Mouse (Mus musculus): ENCODE data around the gene Adgrl2.

The Adgrl2 gene

GRCm38 (mm10) chr3:148818414-148819105 is 171.8 kb downstream of the Adgrl2 start:
- DNase-seq, result no peak

GRCm38 (mm10) chr3:148817491-148817890 is 172.9 kb downstream of the Adgrl2 start:
- no peak for DNase-seq

GRCm38 (mm10) chr3:148813121-148813520 is 177.2 kb downstream of the Adgrl2 start:
- DNase-seq, result no peak

- no peak for DNase-seq
Observed at GRCm38 (mm10) chr3:148812059-148812458, 178.3 kb downstream of the Adgrl2 start.

- no peak for DNase-seq
Observed at GRCm38 (mm10) chr3:148806977-148807376, 183.4 kb downstream of the Adgrl2 start.

GRCm38 (mm10) chr3:148793286-148793913 is 197.0 kb downstream of the Adgrl2 start:
- DNase-seq, result no peak

- DNase-seq, result no peak
Observed at GRCm38 (mm10) chr3:148770310-148770709, 220.0 kb downstream of the Adgrl2 start.

All from right cerebral cortex, adult 18-20 months (tissue).